Mouse (Mus musculus) MEL-GATA-1-ER (cell line): ENCODE measurements around the gene Gart.

Source experiments
- DNase-seq: peaks from one replicate; pipeline ENCODE4 v3.0.0-alpha.2; 2012; ENCODE audit warnings: low read depth; ENCODE audit errors: extremely low read depth

Gene Gart

GRCm38 (mm10) chr16:91609501-91610245 lies 37.1 kb downstream of the Gart start:
- no peak for DNase-seq

DNA sequence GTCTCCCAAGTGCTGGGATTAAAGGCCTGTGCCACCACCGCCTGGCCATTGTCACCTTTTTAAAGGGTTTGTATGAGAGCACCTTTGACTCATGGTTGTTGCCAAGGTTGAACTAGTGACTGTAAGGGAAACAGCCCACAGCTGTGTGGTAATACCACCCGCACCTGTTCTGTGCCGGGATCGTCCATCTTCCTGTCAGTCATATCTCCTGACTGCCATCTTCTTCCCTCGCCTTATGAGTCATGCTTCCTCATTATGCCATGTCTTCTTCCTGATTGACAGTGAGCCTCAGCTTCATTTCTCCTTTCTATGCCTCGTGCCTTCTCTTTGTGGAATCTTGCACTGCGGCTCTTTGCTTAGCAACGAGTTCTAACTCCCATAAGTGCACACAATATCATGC lies 39.8 kb downstream of the Gart start:
- DNase-seq: peak; percentile 41

DNA sequence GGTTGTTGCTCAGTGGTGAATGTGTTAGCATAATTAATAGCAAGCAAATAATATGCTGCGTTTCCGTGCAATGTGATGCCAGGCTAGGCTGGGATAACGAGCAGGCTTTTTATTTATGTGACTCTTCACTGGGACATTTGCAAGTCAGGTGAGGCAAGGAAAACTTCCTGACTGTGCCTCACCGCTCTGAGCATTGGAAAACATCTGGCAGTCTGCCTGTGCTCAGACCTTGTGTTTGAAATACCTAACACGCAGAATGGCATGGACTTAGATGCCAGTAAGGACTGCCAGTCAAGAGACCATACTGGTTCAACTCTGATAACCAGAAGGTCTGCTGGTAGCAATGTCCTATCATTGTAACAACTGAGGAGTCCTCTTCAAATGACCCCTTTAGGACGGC lies 41.6 kb downstream of the Gart start:
- DNase-seq: no peak

DNA sequence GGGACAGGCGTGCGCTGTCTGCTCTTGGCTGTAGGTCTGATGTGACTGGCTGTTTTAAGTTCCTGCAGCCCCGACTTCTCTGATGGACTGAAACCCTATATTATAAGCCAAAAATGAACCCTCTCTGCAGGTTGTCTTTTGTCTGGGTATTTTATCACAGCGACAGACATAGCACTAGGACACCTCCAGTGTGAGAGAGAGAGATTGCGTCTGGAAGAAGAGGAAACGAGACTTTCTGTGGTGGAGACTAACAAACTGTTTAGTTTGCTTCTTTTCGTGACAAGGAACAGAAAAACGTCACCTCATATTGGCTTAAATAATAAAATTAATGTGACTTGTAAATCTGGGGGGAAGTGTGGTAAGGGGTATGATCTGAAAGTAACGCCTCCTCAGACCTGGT lies 45.1 kb downstream of the Gart start:
- no peak for DNase-seq

DNA sequence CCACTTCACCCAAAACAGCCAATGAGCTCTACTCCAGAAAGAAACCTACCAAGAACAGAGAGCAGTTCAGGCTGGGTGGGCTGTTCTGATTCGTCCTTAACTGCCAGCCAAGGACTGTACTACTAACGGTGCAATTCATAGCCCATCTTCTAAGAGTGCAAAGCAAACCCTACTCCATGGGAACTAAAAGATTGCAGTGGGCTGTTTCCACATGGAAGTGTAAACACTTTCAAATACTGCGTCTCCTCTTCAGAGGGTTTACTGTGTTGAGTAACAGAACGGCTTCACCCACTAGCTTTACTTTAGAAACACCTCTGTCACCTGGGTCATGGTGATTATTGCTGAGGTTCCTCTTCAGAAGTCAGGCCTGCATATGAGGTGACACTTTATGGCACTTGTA lies 45.7 kb downstream of the Gart start:
- no peak for DNase-seq

GRCm38 (mm10) chr16:91599242-91599641 lies 47.5 kb downstream of the Gart start:
- no peak for DNase-seq

DNA sequence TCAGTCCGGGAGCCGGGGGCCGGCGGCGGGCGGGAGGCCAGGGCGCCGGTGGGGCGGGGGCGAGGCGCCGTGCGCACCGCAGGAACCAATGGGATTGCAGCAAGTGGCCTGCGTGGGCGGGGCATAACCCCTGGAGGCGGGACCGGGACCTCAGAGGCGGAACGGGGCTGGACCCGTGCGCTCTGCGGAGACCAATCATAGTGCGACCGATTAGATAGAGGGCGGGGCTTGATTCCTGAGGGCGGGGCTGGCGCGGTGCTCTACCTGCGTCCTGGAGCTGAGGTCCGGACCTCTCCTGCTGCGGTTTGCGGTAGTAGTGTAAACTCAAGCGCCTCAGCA lies 49.1 kb downstream of the Gart start, which contains the start of gene Tmem50b:
Gene Tmem50b, minus strand, starts transcription at position 129 of the 339 bp plus-strand sequence.
- DNase-seq: peak; percentile 75

DNA sequence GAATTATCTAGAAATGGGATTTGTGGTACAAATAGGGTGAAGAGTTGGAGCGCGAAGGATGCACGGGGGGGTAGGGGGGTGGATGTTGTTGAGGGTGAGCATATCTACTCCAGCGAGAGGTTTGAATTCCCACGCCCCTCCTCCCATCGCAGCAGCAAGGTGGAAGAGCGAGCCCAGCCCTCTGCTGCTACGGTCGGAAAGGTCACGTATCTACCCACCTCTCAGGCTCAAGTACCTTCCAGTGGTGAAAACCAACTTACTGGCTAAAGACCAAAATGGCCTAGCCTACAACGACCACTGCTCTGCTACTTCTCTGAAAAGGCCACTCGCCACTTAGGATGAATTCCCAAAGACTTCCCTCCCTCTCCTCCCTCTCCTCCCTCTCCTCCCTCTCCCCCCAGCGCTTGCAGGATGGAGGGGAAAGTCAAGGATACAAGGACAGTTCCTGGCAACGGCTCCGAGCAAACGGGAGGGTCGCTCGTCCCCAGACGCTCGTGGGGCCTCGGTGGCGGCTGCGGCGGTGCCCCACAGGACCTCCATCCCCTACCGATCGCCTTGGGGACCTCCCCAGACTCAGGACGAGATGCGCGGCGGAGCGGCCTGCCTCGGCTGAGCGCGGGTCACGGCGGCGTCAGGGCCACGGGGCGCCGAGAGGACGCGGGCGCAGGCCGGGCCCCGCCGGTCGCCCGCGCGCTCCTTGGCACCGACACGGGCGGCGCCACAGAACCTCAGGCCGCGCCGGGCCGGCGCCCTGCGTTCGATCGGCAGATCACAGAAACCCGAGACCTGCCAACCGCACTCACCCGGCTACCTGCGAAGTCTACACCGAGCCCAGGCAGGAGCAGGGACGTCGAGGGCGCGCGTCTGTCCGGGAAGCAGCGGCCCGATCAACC lies 49.7 kb downstream of the Gart start:
- no peak for DNase-seq

DNA sequence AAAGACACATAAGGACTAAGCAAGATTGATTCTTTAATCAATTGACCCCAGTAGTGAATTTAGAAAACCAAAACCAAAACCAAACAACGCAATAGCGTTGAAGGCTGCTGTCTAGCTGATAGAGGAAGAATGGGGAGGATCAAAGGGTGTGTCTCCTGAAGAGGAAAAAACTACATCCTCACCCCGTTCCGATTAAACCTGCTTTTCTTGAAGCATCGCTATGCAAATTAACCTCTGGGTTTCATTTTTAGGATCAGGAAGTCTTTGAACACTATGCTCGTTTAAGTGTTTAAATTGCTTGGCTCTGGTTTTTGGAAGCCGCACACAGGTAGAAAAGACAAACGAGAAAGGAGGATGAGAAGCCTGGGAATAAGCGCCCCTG lies 50.4 kb downstream of the Gart start:
- DNase-seq: peak; percentile 58

- no peak for DNase-seq
Measured at GRCm38 (mm10) chr16:91595076-91595475, 51.7 kb downstream of the Gart start.

- DNase-seq: no peak
Measured at GRCm38 (mm10) chr16:91593262-91593661, 53.5 kb downstream of the Gart start.

DNA sequence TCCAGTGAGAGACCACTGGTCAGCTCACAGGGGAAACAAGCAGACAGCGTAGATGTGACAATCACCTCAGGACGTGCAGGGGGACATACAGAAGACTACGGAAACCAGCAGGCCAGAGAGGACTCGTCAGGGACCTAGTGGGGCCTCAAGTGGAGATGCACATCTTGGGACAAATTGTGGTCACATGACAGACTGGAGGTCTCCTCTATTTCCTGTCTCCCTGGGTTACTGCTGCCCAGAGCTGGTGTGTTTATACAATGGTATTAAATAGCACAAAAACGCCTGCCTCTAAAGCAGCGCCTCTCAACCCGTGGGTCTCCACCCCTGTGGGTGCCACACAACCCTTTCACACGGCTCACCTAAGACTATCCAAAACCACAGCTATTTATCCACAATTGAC lies 54.6 kb downstream of the Gart start:
- DNase-seq: no peak

GRCm38 (mm10) chr16:91588703-91589102 lies 58.0 kb downstream of the Gart start:
- no peak for DNase-seq

GRCm38 (mm10) chr16:91587730-91588453 lies 58.9 kb downstream of the Gart start:
- no peak for DNase-seq

DNA sequence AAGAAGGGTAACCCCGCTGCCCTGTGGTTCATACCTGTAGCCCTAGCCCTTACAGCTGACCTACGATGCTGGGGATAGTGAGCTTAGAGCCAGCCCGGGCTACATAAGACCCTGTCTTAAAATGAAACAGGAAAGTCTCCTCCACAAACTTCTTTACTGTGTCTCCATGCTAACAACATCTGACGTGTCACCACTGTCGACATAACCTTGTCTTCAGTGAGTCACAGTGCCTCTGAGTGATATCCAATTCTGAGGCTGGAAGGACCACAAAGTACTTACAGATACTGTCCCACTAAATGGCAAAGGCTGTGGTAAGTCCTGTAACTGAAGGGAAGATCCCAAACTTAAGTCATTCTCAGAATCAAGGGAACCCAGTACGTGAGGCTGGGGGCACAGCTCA lies 60.5 kb downstream of the Gart start:
- DNase-seq: no peak

- no peak for DNase-seq
Measured at GRCm38 (mm10) chr16:91585617-91586016, 61.1 kb downstream of the Gart start.

- no peak for DNase-seq
Measured at GRCm38 (mm10) chr16:91582307-91582706, 64.4 kb downstream of the Gart start.

DNA sequence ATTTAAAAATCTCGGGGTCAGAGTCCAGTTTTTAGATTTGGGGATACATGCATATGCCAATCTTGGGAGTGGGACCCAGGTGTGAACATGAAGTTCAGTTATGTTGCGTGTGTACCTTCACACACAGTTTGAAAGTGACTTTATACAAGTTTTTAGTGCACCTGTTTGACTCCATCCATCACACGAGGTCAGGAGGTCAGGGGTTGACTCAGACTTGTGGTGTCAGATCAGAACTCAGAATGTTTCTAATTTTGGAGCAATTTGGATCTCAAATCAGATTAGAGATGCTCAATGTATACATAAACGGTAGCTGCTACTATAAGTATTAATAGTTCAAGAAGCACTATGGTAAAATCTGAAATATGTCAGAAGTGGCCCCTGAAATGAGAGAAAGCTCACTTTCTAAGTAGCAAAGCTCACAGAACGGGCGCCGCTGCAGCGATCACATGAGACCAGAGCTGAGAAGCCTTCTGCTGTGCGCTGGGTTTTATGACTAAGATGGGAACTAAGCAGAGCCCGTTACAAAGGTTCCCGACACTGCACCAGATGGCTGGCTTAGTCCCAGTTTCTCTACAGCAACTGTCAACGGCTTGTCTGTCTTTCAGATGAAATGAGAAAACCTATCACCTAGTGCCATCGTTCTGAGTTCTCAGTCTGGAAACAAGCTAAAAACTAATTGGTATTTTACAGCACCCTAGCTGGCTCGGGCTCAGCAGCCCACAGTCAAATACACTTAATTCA lies 67.6 kb downstream of the Gart start:
- no peak for DNase-seq

GRCm38 (mm10) chr16:91575151-91575550 lies 71.6 kb downstream of the Gart start:
- no peak for DNase-seq
